Mouse (Mus musculus) heart, embryonic 10.5 days (tissue): ENCODE measurements around the gene Bap1. TPM values are rescaled to one million over a fixed set of nuclear protein-coding genes. Genes with fewer than 3 reads are reported as not detected.

ENCODE experiments used
- DNase-seq: peaks from one replicate; pipeline ENCODE4 v3.0.0-alpha.2; 2017; ENCODE audit warnings: low spot score
- H3K27ac ChIP-seq: fragments of 300-500 bp; sonication (generic); 2 replicates; pipeline ENCODE4 v1.5.1; 2016; ENCODE audit warnings: mild to moderate bottlenecking
- H3K27me3 ChIP-seq: fragments of 300-500 bp; sonication (generic); 2 replicates; pipeline ENCODE4 v1.6.1; 2016; ENCODE audit warnings: mild to moderate bottlenecking; ENCODE audit not compliant: poor library complexity, insufficient read depth, severe bottlenecking
- H3K36me3 ChIP-seq: fragments of 300-500 bp; sonication (generic); 2 replicates; pipeline ENCODE4 v1.6.1; 2016; ENCODE audit warnings: mild to moderate bottlenecking, moderate library complexity
- H3K4me1 ChIP-seq: fragments of 300-500 bp; sonication (generic); 2 replicates; pipeline ENCODE4 v1.6.1; 2016; ENCODE audit warnings: mild to moderate bottlenecking
- H3K4me3 ChIP-seq: fragments of 300-500 bp; sonication (generic); 2 replicates; pipeline ENCODE4 v1.5.1; 2016; ENCODE audit warnings: mild to moderate bottlenecking, moderate library complexity
- H3K9me3 ChIP-seq: fragments of 300-500 bp; sonication (generic); 2 replicates; pipeline ENCODE4 v1.6.1; 2016; ENCODE audit warnings: mild to moderate bottlenecking, moderate library complexity
- WGBS: fragments of 180-500 bp; shearing (Covaris S2); methylation state at CpG from one replicate; pipeline ENCODE4 v1.1.7; 2016; 5-methylcytosine and 5-hydroxymethylcytosine counted together
- polyA plus RNA-seq: library from polyadenylated mRNA; unstranded; fragments of >200 nt; fragmentation: Nextera tagmentation; extraction: Ambion mirVana; gene quantifications from 2 replicates; pipeline ENCODE4 v1.2.1, GENCODE M21; 2016

Bap1 gene
- polyA plus RNA-seq = 76.2 and 80.7 TPM in 2 replicates

DNA sequence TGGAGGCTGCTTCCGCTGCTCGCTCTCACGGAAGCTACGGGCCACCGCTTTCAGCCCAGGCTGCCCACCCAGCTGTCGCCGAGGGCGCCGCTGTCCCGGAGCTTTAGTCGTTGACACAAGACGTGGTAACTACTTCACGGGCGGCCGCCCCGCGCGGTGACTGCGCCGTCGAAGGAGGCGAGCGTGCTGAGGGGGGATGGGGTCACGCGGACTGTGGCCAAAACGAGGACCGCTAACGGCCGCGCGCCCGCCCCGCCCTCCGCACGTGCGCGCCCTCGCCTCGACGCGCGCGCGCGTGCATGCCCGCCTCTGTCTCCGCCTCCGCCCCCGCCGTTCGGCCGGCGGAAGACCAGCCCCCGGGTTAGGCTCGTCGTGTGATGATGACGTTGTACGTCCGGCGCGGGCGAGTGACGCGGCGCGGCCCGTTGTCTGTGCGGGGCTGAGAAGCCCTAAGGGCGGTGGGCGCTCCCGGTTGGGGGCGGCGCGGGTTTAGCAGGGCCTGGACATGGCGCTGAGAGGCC, at the start of gene Bap1, which contains the start of gene Phf7:
Gene Bap1, plus strand, starts transcription at position 367 of the 521 bp plus-strand sequence.
Gene Phf7, minus strand, starts transcription at position 234 of the 521 bp plus-strand sequence.
- peak within 1 kb of the TSS; percentile 95 for H3K4me3 ChIP-seq
- H3K4me1 ChIP-seq = peaks cover 18% of the 10 kb centered on the region
- peaks cover 37% of the 10 kb centered on the region for H3K36me3 ChIP-seq
- H3K27ac ChIP-seq = peak within 1 kb of the TSS; percentile 99
- WGBS = under 1% methylated on average over 70 of the region's 75 CpGs
- no peaks in the 10 kb centered on the region for H3K27me3 ChIP-seq
- H3K9me3 ChIP-seq = no peaks in the 10 kb centered on the region
- DNase-seq = peak; percentile 97

DNA sequence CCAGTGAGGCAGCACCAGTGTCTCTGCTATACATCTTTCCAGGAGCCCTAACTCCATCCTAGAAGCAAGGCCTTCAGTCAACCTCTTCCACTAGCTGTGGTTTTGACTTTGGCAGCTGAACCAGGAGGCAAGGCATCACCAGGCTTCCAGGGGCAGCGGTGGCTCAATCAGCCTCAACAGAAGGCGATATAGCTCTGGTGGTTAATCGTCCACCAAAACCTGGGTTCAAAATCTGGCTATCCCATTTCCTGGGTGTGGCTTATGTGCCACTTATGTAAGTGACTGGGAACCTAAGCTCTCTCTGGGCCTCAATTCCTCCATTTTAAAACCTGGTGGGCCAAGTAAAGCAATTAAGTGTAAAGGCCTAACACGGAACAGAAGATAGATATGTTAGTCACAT, 46.4 kb upstream of the Bap1 start:
- Histone ChIP-seq H3K4me1 (peaks cover 41% of the 10 kb centered on the region), H3K27ac (peak overlapping the region; percentile 99), H3K4me3 (peak overlapping the region; percentile 73), H3K27me3 (no peaks in the 10 kb centered on the region), H3K36me3 (peaks cover 55% of the 10 kb centered on the region), H3K9me3 (no peaks in the 10 kb centered on the region)
- 69% methylated on average over 4 of the region's 4 CpGs for WGBS
- no peak for DNase-seq

DNA sequence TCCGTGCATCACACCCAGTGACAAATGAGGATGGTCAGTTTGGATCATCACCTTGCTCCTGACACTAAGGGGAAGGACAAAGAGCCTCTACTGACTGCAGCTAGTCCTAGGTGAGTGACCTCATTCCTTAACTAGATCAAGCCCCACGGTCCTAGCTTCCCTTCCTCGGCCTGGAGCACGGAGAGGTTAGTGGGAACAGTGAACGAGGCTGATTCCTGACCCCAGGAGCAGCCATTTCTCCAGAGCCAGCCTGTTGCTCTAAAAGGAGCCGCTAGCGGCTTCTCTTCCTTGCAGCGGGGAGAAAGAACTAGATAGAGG, 46.0 kb upstream of the Bap1 start:
- WGBS = 14% methylated on average over 8 of the region's 8 CpGs
- no peak for DNase-seq
- Histone ChIP-seq H3K36me3 (peaks cover 55% of the 10 kb centered on the region), H3K27me3 (no peaks in the 10 kb centered on the region), H3K9me3 (no peaks in the 10 kb centered on the region), H3K27ac (peak overlapping the region; percentile 99), H3K4me3 (peak overlapping the region; percentile 73), H3K4me1 (peaks cover 45% of the 10 kb centered on the region)

DNA sequence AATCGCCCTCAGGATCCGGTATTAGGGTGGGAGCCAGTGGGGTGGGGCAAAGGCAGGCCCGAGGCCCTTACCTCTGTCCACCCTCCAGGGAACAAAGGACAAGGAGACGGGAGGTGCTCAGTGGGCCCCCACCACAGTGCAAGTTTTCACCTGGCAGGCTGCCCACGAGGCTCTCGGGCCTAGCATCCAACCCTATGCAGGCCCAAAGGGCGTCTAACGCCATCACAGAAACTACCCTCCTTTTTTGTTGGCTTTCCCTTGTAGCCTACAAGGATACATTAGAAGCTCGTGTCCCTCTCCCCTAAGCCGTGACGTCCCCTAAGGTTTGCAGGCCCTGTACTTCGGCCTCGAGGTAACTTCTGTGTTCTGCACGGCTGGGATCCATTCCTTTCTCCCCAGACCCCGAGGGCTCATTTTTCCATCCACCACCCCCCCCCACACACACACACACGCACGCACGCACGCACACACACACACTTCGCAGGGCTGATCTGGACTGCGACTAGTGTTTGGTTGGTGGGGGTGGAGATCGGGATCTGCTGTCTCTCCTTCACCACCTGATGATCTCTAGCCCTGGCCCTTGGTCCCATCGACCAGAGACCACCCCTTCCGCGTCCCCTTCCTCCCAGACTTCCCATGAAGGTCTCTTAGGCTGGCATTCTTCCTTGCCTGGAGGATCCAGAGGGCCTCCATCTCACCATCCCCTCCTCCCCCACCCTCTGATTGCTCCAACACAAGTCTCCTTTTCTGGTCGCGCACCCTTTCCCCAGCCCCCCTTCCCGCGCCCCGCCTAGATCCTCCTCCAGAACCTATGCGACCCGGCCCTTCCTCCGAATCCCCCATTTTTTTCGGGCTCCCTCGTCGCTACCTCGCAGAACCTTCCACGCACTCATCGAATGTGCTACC, 45.4 kb upstream of the Bap1 start:
- peaks cover 46% of the 10 kb centered on the region for H3K4me1 ChIP-seq
- no peaks in the 10 kb centered on the region for H3K27me3 ChIP-seq
- H3K27ac ChIP-seq = peak overlapping the region; percentile 99
- 1% methylated on average over 39 of the region's 39 CpGs for WGBS
- peaks cover 54% of the 10 kb centered on the region for H3K36me3 ChIP-seq
- peak overlapping the region; percentile 73 for H3K4me3 ChIP-seq
- H3K9me3 ChIP-seq = no peaks in the 10 kb centered on the region
- no peak for DNase-seq

DNA sequence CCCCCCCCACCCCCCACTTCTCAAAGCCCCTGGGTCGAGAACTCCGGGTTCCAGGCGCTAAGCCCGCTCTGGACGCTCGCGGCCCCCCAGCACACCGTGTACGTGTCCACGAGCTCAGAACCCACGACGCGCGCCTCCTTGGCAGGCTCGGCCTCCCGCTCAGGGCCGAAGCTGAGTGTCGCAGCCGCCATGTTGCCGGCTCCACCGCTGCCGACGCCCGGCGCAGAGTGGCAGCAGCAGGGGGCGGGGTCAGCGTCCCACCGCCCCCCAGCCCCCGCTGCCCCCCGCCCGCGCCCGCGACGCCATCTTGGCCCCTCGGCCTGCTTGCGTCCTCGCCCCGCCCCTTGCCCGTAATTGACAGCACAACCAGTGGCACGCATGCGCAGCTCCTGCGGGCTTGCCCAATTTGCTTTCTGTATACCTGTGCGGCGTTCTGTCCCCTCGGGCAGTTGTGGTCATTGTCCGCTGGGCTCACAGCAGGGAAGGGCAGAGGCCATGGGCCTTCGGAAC, 44.7 kb upstream of the Bap1 start:
- Histone ChIP-seq H3K27me3 (no peaks in the 10 kb centered on the region), H3K9me3 (no peaks in the 10 kb centered on the region), H3K36me3 (peaks cover 54% of the 10 kb centered on the region), H3K27ac (peak overlapping the region; percentile 99), H3K4me3 (peak overlapping the region; percentile 73), H3K4me1 (peaks cover 53% of the 10 kb centered on the region)
- WGBS = under 1% methylated on average over 48 of the region's 48 CpGs
- peak; percentile 98 for DNase-seq

DNA sequence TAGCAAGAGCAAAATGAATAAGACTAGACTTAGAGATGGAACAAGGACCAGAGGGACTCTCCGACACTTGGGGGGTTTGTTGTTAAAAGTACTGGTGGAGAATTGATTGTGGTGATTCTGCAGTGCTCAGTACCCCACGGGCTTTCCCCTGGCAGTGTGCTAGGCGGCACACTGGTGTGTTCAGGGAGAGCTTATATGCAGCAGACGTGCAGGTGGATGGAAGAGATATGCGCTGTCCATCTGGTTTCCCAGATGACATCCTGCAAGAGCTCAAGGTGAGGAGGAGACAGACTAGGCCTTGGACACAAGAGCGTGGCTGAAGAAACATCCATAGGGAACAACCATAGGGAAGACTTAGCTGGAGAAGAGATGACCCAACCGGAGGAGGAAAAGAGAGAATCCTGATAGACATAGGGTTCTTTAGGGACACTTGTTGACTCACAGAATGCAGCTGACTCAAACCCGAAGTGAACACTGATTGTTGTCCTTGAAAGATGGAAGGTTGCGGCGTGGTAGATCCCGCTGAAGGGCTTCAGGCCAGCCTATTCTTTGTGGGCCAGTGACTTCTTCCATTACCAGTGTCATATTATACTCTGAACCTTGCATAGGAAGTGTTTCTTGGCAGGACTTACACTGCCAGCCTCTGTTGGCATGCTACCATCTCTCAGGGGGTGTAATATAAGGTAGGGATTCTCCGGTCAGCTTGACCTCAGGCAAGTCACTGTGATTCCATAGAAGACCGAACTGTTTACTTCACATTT, 44.0 kb upstream of the Bap1 start:
- 76% methylated on average over 13 of the region's 13 CpGs for WGBS
- Histone ChIP-seq H3K4me3 (peak overlapping the region; percentile 73), H3K4me1 (peaks cover 60% of the 10 kb centered on the region), H3K27me3 (no peaks in the 10 kb centered on the region), H3K36me3 (peaks cover 54% of the 10 kb centered on the region), H3K27ac (peak overlapping the region; percentile 99), H3K9me3 (no peaks in the 10 kb centered on the region)
- no peak for DNase-seq

DNA sequence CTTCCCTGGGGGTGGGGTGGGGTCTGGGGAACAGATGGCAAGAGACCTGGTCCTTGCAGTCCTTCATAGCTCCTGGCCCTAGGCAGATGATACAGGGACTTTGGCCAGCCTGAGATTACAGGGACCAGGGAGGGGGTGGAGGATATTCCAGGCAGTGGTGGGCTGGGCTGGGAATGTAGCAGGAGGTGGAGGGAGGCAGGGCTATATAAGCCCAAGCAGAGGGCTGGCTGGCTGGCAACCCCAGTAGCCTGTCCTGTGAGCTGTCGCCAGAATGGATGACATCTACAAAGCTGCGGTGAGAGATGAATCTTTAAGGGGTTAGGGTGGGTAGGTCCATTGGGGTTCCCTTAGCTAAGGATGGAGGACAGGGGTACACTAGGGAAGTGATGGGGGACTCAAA, 43.2 kb upstream of the Bap1 start, which contains the start of gene Tnnc1:
Gene Tnnc1, plus strand, starts transcription at position 229 of the 400 bp plus-strand sequence.
- peaks cover 69% of the 10 kb centered on the region for H3K4me1 ChIP-seq
- DNase-seq = no peak
- H3K27ac ChIP-seq = peak within 1 kb of the TSS; percentile 99
- no peaks in the 10 kb centered on the region for H3K9me3 ChIP-seq
- H3K4me3 ChIP-seq = peak within 1 kb of the TSS; percentile 73
- H3K27me3 ChIP-seq = no peaks in the 10 kb centered on the region
- peaks cover 51% of the 10 kb centered on the region for H3K36me3 ChIP-seq
- WGBS = 34% methylated on average over 2 of the region's 2 CpGs

DNA sequence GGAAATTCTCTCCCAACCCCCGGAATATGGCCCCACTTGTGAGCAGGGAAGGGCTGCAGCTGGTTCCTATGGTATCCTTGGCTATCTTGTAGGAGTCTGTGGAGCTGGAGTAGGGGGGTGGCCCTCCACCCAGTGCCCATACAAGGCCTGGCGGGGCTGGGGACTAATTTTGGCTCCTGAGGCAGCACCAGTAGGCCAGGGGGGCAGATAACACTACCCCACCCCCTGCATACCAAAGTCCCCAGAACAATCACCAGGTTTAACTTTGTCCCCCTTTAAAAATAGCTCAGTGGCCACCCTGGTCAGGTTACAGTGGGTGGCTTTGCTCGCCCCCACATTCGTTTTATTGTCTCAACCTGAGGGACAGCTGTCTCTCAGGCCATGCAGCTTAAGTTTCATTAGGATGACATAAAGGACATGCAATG, 42.1 kb upstream of the Bap1 start:
- Histone ChIP-seq H3K36me3 (peaks cover 41% of the 10 kb centered on the region), H3K4me3 (peak overlapping the region; percentile 66), H3K9me3 (no peaks in the 10 kb centered on the region), H3K4me1 (peaks cover 78% of the 10 kb centered on the region), H3K27ac (peak overlapping the region; percentile 99), H3K27me3 (no peaks in the 10 kb centered on the region)
- WGBS = 48% methylated on average over 4 of the region's 4 CpGs
- peak; percentile 93 for DNase-seq

DNA sequence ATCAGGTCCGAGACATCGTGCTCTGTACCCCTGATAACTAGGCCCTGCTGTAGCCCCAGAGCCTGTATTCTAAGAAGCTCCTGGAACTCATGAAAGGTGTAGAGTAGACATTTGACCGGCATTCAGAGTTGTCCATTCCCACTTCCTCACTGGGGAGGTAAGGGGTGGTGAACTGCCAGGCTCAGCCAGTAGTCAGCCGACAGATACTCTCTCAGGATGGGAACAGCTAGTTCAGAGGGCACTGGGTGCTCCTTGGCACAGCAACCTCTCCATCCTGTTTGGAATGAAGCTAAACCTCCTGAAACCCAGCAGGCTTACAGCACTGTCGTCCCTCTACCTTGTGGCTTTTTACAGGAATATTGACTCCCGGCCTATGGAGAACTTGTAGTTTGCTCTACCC, 39.4 kb upstream of the Bap1 start:
- H3K4me1 ChIP-seq = peaks cover 87% of the 10 kb centered on the region
- peak overlapping the region; percentile 62 for H3K27ac ChIP-seq
- WGBS = 82% methylated on average over 6 of the region's 6 CpGs
- no peaks in the 10 kb centered on the region for H3K27me3 ChIP-seq
- no peak for DNase-seq
- no peaks in the 10 kb centered on the region for H3K9me3 ChIP-seq
- peak overlapping the region; percentile 36 for H3K4me3 ChIP-seq
- H3K36me3 ChIP-seq = peaks cover 32% of the 10 kb centered on the region

DNA sequence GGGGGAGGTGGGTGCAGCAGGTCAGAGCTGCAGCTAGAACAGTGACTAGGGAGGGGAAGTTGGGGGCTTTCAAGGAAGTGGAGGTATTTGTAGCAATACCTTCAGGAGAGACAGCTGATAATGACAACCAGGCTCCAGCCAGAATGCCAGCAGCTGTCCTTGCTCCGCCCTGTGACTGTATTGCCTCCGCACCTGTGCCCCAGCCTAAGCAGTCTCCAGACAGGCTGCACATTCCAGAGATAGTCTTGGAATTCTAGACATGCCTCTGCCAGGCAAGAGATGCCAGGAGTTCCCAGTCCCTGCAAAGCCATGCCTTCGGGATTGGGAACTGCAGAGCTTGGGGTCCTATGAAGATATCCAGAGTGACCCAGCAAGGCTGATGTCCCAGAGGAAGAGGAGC, 38.8 kb upstream of the Bap1 start:
- Histone ChIP-seq H3K4me1 (peaks cover 85% of the 10 kb centered on the region), H3K27me3 (no peaks in the 10 kb centered on the region), H3K36me3 (peaks cover 32% of the 10 kb centered on the region), H3K4me3 (no peak overlapping the region), H3K27ac (peak overlapping the region; percentile 62), H3K9me3 (no peaks in the 10 kb centered on the region)
- DNase-seq = no peak
- 37% methylated on average over 3 of the region's 3 CpGs for WGBS

DNA sequence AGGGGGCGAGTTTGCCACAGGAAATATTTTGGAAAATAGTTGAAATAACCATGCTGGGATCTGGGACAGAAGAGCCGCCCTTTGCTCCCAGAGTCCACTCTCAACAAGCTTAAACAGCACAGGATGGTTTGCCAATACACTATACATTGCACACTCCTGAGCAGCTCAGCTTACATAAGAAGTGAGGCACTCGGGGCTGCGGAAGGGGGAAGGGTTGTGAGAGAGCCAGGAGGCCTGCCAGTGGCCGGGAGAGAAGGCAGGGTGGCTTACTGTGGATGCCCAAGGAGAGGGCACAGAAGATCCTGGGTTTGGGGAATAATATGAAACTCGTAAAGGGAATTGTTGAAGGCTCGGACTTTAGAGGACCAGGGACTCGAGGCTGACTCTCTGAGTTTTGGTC, 37.4 kb upstream of the Bap1 start:
- Histone ChIP-seq H3K9me3 (no peaks in the 10 kb centered on the region), H3K4me1 (peaks cover 90% of the 10 kb centered on the region), H3K36me3 (peaks cover 32% of the 10 kb centered on the region), H3K27ac (peak overlapping the region; percentile 31; the same call in 1 of the 2 replicates), H3K27me3 (no peaks in the 10 kb centered on the region), H3K4me3 (no peak overlapping the region)
- 54% methylated on average over 8 of the region's 8 CpGs for WGBS
- no peak for DNase-seq

DNA sequence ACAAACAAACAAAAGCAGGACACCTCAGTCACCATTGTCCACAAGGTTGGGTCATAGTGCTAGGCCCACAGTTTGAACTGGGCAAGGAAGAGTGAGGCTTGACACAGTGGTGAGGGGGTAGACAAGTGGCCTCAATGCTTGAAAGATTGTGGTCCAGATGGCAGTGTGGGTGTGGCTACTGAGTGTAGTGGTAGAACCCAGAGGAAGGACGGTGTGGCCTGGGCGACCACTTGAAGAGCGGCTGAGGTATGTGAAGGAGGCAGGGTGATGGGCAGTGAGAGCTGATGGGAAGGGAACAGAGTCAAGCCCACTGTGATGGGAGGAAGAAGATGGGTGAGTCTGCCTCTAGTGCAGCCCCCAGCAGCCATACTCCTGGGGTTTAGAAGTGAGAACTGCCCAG, 36.6 kb upstream of the Bap1 start:
- peaks cover 83% of the 10 kb centered on the region for H3K4me1 ChIP-seq
- DNase-seq = no peak
- H3K36me3 ChIP-seq = peaks cover 30% of the 10 kb centered on the region
- no peak overlapping the region for H3K27ac ChIP-seq
- 51% methylated on average over 3 of the region's 3 CpGs for WGBS
- no peaks in the 10 kb centered on the region for H3K27me3 ChIP-seq
- no peaks in the 10 kb centered on the region for H3K9me3 ChIP-seq
- H3K4me3 ChIP-seq = no peak overlapping the region
